Mouse (Mus musculus) forebrain, embryonic 10.5 days (tissue): Measurements from ENCODE around the gene H2-K1. TPM values are rescaled to one million over a fixed set of nuclear protein-coding genes. Genes with fewer than 3 reads are reported as not detected.
A peak's percentile ranks its signal among the peaks of the same experiment; 100 is the strongest.
"Not testable (repeated sequence)": the region's sequence is repeated elsewhere in the genome, so short reads cannot be mapped to it uniquely, and the experiment has no call there.

Experiments used
- DNase-seq: peaks from one replicate; pipeline ENCODE4 v3.0.0-alpha.2; 2017; ENCODE audit warnings: low spot score; ENCODE audit errors: extremely low spot score
- H3K27ac ChIP-seq: fragments of 300-500 bp; sonication (generic); 2 replicates; pipeline ENCODE4 v1.5.1; 2016; ENCODE audit warnings: mild to moderate bottlenecking
- H3K27me3 ChIP-seq: fragments of 300-500 bp; sonication (generic); 2 replicates; pipeline ENCODE4 v1.6.1; 2016; ENCODE audit warnings: mild to moderate bottlenecking; ENCODE audit not compliant: poor library complexity, severe bottlenecking
- H3K36me3 ChIP-seq: fragments of 300-500 bp; sonication (generic); replicated peaks from 2 replicates; pipeline ENCODE4 v1.6.1; 2016; ENCODE audit warnings: mild to moderate bottlenecking, moderate library complexity
- H3K4me1 ChIP-seq: fragments of 300-500 bp; sonication (generic); 2 replicates; pipeline ENCODE4 v1.6.1; 2016
- H3K4me3 ChIP-seq: fragments of 300-500 bp; sonication (generic); 2 replicates; pipeline ENCODE4 v1.5.1; 2016; ENCODE audit warnings: mild to moderate bottlenecking, moderate library complexity
- H3K9me3 ChIP-seq: fragments of 300-500 bp; sonication (generic); 2 replicates; pipeline ENCODE4 v1.6.1; 2016; ENCODE audit warnings: mild to moderate bottlenecking, moderate library complexity
- WGBS: fragments of 180-500 bp; shearing (Covaris S2); methylation state at CpG from one replicate; pipeline ENCODE4 v1.1.7; 2016; 5-methylcytosine and 5-hydroxymethylcytosine counted together
- polyA plus RNA-seq: library from polyadenylated mRNA; unstranded; fragments of >200 nt; fragmentation: Nextera tagmentation; extraction: Ambion mirVana; gene quantifications from 2 replicates; pipeline ENCODE4 v1.2.1, GENCODE M21; 2016

The H2-K1 gene
- polyA plus RNA-seq, 1 experiment from 2014 or later = 51.8 TPM

GRCm38 (mm10) chr17:33957493-33957892 lies 42.7 kb downstream of the H2-K1 start:
- 84% methylated on average over 6 of the region's 6 CpGs for WGBS
- Histone ChIP-seq H3K27ac (no peak overlapping the region), H3K4me1 (peaks cover 39% of the 10 kb centered on the region), H3K9me3 (no peaks in the 10 kb centered on the region), H3K27me3 (no peaks in the 10 kb centered on the region), H3K4me3 (peak overlapping the region; percentile 13), H3K36me3 (peaks cover 72% of the 10 kb centered on the region)
- no peak for DNase-seq

DNA sequence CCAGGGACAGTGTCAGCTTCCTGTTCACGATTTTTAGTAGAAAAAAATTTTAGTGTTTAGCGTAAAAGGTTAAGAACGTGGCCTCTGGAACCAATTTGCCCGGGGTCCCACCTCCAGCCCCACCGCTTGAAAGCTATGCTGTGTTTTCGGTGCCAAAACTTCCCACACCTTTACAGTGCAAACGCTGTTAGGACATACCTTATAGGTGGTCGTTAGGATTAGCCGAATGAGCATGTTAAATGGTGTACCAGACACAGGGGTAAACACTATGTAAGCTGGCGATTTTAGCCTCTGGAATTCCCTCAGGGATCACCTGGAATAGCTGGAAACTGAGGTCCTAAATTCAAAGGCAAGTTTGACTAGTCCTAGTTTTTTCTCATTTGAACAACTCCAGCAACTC lies 43.8 kb downstream of the H2-K1 start:
- H3K4me1 ChIP-seq = peaks cover 51% of the 10 kb centered on the region
- 8% methylated on average over 10 of the region's 10 CpGs for WGBS
- H3K27me3 ChIP-seq = no peaks in the 10 kb centered on the region
- peak overlapping the region; percentile 95 for H3K27ac ChIP-seq
- H3K36me3 ChIP-seq = peaks cover 72% of the 10 kb centered on the region
- H3K4me3 ChIP-seq = peak overlapping the region; percentile 71
- no peak for DNase-seq
- no peaks in the 10 kb centered on the region for H3K9me3 ChIP-seq

DNA sequence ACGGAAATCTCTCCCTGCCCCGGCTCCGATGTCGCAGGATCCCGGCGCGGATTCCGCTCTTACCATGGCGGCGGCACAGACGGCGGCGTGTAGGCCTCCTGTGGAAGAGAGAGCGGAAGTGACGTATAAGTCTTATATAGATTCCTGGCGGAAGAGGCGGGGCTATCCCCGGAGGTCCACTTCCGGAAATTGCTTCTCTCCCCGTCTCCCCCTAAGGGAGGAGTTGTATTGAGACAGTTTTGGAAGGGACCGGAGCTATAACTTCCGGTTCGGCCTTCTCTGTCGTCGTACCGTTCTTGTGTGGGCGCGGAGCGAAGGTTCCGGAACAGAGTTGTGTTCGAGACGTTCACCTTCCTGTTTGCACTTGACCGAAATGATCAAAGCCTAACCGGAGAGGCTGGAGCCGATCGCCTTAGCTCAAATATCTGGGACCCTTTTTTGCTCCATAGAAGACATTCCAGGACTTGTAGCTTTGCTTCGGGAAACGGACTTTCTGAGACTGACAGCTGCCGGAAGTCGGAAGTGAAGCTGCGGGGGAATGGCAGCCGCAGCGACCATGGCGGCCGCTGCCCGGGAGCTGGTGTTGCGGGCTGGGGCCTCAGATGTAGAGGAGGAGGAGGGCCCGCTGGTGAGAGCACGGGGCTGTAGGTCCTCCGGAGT lies 44.5 kb downstream of the H2-K1 start, which contains the start of the genes Vps52 and Rps18:
TSS of gene Vps52 (plus strand) at position 258 of the 660 bp plus-strand sequence.
TSS of gene Rps18 (minus strand) at position 447 of the 660 bp plus-strand sequence.
- DNase-seq = peak; percentile 94
- Histone ChIP-seq H3K9me3 (no peaks in the 10 kb centered on the region), H3K4me3 (peak within 1 kb of the TSS; percentile 71), H3K27me3 (no peaks in the 10 kb centered on the region), H3K36me3 (peaks cover 72% of the 10 kb centered on the region), H3K27ac (peak within 1 kb of the TSS; percentile 95), H3K4me1 (peaks cover 57% of the 10 kb centered on the region)
- WGBS = under 1% methylated on average over 50 of the region's 50 CpGs

- no peak for DNase-seq
- WGBS = under 1% methylated on average over 33 of the region's 33 CpGs
- Histone ChIP-seq H3K9me3 (no peaks in the 10 kb centered on the region), H3K4me3 (peak overlapping the region; percentile 71), H3K4me1 (peaks cover 65% of the 10 kb centered on the region), H3K27ac (peak overlapping the region; percentile 95), H3K27me3 (no peaks in the 10 kb centered on the region), H3K36me3 (peaks cover 72% of the 10 kb centered on the region)
These were observed 45.2 kb downstream of the H2-K1 start for GRCm38 (mm10) chr17:33954646-33955554.

DNA sequence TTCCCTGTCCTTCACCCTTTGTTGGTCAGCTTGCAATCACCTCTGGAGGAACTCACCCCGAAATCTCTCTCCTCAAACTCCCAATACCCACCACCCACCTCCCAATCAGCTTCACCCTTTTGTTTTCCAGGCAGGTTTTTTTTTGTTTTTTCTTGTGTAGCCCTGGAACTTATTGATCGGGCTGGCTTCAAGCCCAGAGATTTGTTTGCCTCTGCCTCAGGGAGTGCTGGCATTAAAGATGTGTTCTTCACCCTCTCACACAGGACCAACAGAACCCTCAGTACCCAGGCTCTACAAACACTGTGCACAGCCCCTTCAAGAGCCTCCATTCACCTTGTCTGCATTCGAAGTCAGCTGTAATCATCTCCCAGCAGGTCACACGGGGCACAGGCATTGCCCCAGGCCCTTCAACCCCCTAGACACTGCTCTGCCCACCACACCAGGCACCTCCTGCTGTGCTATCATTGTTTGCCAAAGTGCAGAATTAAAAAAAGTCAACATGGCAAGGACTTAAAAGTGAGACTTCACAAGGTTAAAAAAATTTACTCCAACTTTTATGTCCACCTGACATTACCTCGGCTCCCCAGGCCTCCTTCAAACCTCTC lies 46.1 kb downstream of the H2-K1 start:
- no peak for DNase-seq

GRCm38 (mm10) chr17:33953310-33953709 lies 46.8 kb downstream of the H2-K1 start:
- 85% methylated on average over 3 of the region's 3 CpGs for WGBS
- Histone ChIP-seq H3K4me3 (peak overlapping the region; percentile 71), H3K4me1 (peaks cover 65% of the 10 kb centered on the region)

More for the DNA sequence above, 46.1 kb downstream of the H2-K1 start:
- H3K4me3 ChIP-seq = peak overlapping the region; percentile 71
- H3K4me1 ChIP-seq = peaks cover 65% of the 10 kb centered on the region
- H3K9me3 ChIP-seq = no peaks in the 10 kb centered on the region
- WGBS = 40% methylated on average over 5 of the region's 5 CpGs
- peaks cover 72% of the 10 kb centered on the region for H3K36me3 ChIP-seq
- peak overlapping the region; percentile 95 for H3K27ac ChIP-seq
- no peaks in the 10 kb centered on the region for H3K27me3 ChIP-seq

DNA sequence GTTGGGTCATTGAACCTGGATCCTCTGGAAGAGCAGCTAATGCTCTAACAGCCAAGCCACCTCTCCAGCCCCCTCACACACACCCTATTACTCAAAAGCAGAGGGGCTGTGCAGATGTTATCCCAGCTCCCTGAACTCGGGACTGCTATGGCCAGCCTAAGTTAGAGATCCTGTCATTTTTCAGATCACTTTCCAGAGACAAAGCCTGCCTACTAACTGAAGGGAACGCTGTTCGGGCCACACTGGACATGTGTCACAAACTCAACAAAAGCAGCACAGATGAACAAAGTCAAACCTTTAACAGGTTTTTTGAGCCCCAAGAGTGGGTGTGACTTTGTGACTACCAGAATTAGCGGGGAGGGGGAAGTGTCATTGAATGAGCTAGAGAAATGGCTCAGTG lies 47.3 kb downstream of the H2-K1 start:
- peaks cover 72% of the 10 kb centered on the region for H3K36me3 ChIP-seq
- peak overlapping the region; percentile 71 for H3K4me3 ChIP-seq

More at GRCm38 (mm10) chr17:33953310-33953709, 46.8 kb downstream of the H2-K1 start:
- H3K9me3 ChIP-seq = no peaks in the 10 kb centered on the region
- no peak for DNase-seq
- H3K27ac ChIP-seq = peak overlapping the region; percentile 32; the same call in 1 of the 2 replicates
- H3K27me3 ChIP-seq = no peaks in the 10 kb centered on the region
- peaks cover 72% of the 10 kb centered on the region for H3K36me3 ChIP-seq

DNA sequence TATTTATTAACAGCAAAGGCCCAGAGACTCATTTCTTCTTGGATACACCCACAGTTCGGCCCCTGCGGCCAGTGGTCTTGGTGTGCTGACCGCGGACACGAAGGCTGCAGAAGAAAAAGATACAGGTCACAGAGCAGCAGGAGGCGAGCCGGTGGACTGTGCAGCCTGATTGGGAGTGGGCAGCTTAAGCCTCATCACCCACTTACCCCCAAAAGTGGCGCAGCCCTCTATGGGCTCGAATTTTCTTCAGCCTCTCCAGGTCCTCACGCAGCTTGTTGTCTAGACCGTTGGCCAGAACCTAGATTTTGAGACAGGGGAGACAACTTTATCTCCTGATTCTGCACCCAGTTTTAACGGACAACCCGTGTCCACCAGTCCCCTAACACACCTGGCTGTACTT lies 48.1 kb downstream of the H2-K1 start:
- H3K9me3 ChIP-seq, H3K27ac ChIP-seq, DNase-seq, H3K27me3 ChIP-seq: not testable (repeated sequence)
- Histone ChIP-seq H3K4me1 (peaks cover 58% of the 10 kb centered on the region), H3K4me3 (peak overlapping the region; percentile 56), H3K36me3 (peaks cover 78% of the 10 kb centered on the region)
- 78% methylated on average over 13 of the region's 13 CpGs for WGBS

More for the DNA sequence above, 47.3 kb downstream of the H2-K1 start:
- H3K27ac ChIP-seq = peak overlapping the region; percentile 32; the same call in 1 of the 2 replicates
- 87% methylated on average over 4 of the region's 4 CpGs for WGBS
- no peak for DNase-seq
- no peaks in the 10 kb centered on the region for H3K9me3 ChIP-seq
- H3K4me1 ChIP-seq = peaks cover 64% of the 10 kb centered on the region
- H3K27me3 ChIP-seq = no peaks in the 10 kb centered on the region

DNA sequence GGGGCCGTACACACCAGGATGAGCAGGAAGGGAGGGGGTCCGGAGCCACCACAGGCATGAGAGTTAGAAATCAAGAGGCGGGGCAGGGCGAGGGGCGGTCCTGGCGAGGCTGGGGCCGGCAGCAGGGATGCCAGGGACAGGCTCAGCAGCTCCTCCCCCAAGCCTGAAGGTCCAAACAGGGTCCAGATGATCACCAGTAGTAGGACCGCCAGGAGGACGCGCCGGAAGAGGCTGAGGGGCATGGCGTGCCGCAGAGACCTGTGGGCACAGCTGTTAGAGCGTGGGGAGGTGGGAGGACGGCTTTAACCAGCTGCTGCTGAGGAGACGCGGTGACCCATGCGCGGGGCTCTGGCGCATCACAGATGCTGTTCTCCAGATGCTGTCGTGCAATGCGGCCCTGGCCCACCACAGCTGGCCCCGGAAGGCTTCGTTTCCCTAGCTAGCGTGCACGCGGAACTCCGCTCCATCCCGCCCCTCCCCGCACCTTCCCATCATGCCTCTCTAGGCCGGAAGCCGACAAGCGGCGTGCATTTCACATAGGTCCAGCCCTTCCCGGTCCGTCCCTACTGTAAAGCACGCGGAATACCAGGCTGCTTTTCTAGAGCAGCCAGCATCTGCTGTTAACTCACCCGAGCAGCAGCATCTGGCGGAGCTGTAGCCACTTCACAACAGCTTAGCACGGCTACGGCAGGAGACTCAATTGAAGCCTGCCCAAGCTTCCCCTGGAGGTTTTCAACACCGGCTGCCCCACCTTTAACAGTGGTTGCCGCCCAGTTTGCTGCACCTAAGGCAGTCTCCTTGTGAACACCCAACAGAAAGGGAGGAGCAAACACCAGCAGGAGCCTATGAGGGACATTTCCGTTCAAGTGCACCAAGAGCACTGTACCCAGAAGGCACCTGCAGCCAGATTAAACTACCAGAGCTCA lies 48.9 kb downstream of the H2-K1 start, which contains the start of gene B3galt4:
TSS of gene B3galt4 (minus strand) at position 468 of the 926 bp plus-strand sequence.
- peak; percentile 87 for DNase-seq
- H3K27me3 ChIP-seq = no peaks in the 10 kb centered on the region
- H3K36me3 ChIP-seq = peaks cover 85% of the 10 kb centered on the region
- peaks cover 50% of the 10 kb centered on the region for H3K4me1 ChIP-seq
- H3K27ac ChIP-seq = peak within 1 kb of the TSS; percentile 86
- H3K4me3 ChIP-seq = peak within 1 kb of the TSS; percentile 56
- WGBS = under 1% methylated on average over 45 of the region's 45 CpGs
- H3K9me3 ChIP-seq = no peaks in the 10 kb centered on the region

- peak overlapping the region; percentile 86 for H3K27ac ChIP-seq
- peaks cover 96% of the 10 kb centered on the region for H3K36me3 ChIP-seq
- no peak for DNase-seq
- H3K4me3 ChIP-seq = peak overlapping the region; percentile 56
- peaks cover 49% of the 10 kb centered on the region for H3K4me1 ChIP-seq
- H3K9me3 ChIP-seq = no peaks in the 10 kb centered on the region
- no peaks in the 10 kb centered on the region for H3K27me3 ChIP-seq
- 78% methylated on average over 10 of the region's 10 CpGs for WGBS
These were observed 50.0 kb downstream of the H2-K1 start for GRCm38 (mm10) chr17:33950131-33950625.

GRCm38 (mm10) chr17:33948905-33949537 lies 51.1 kb downstream of the H2-K1 start:
- Histone ChIP-seq H3K9me3 (no peaks in the 10 kb centered on the region), H3K4me1 (peaks cover 41% of the 10 kb centered on the region), H3K4me3 (no peak overlapping the region; the same call in 1 of the 2 replicates), H3K36me3 (peaks cover 98% of the 10 kb centered on the region), H3K27ac (no peak overlapping the region), H3K27me3 (no peaks in the 10 kb centered on the region)
- no peak for DNase-seq
- 91% methylated on average over 19 of the region's 19 CpGs for WGBS
